Mouse (Mus musculus): ENCODE data around the gene Pfkm. TPM values are rescaled to one million over a fixed set of nuclear protein-coding genes. Genes with fewer than 3 reads are reported as not detected.

The Pfkm gene
- 2.6 to 3.4 TPM (median 3.3 TPM) in 3 replicates for total RNA-seq (2017)

DNA sequence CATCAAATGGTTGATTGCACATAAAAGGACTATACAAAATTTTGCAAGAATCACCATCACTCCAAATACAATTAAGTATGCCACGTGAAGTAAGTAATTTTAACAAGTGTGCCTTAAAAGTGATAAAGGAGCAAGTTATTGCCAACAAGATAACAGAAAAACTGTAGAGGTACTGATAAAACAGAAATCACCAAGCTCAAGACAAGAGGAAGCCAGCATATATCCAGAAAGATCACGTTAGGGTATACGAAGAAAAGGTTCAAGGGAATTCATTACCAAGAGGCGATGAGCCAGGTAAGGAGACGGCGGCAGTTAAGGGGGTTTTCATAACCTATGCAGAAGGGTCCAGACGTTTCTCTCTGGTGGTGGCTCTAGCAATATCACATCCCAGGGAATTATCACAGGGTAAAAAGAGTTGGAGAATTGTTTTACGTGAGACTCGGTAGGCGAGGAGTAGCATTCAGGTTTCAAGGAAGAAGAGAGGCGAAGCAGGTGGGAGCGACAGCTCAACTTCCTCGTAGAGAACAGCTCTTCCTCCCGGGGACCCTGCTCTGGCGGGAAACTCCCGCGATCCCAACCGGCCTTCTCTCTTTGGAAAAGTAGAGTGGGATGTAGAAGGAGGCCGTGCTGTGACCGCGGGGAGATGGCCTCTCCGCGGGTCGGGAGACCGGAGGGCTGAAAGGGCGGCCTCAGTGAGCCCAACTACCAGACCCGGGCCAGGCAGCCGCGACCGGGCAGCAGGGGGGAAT, at the start of gene Pfkm:
Gene Pfkm, plus strand, starts transcription at position 218 of the 749 bp plus-strand sequence.
- peak; percentile 2; the same call in 1 of the 2 replicates for ATAC-seq (replicated peaks; ENCODE audit: insufficient number of reproducible peaks, low FRiP score, low TSS enrichment, poor library complexity, severe bottlenecking)

DNA sequence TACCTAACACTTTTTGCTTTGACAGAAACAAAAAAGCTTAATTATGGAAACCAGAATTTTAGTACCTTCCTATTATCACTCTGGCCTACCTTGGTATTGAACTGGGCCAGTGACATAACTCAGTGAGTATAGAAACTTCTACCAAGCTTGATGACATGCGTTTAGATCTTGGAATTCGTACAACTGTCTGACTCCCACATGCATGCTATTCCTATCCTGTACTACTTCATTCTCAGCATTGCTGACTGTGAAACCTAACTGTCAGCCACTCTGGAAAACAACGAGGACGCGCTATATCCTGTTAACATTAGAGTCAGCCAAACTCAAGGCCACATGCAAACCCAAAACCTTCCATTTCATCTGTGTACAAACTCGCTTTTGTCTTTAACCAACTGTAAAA, 48.4 kb upstream of the Pfkm start:
- ATAC-seq (replicated peaks; ENCODE audit: insufficient number of reproducible peaks, low FRiP score, low TSS enrichment, poor library complexity, severe bottlenecking), result no peak

DNA sequence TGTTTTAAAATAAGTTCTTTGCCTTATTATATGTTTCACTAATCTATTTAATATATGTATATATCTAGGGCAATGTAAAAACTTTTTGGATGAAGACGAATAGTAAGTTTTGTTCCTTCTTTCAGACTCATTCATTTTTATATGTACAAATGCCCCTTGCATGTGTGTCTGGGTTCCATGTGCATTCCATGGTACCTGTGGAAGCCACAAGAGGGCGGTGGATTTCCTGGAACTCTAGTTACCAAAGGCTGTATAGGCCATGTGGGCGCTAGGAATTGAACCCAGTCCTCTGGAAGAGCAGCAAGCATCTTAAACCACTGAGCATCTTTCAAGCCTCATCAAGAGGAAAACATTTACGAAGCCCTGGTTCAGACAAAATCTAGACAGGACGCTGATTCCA, 48.0 kb upstream of the Pfkm start:
- no peak for ATAC-seq (replicated peaks; ENCODE audit: insufficient number of reproducible peaks, low FRiP score, low TSS enrichment, poor library complexity, severe bottlenecking)

DNA sequence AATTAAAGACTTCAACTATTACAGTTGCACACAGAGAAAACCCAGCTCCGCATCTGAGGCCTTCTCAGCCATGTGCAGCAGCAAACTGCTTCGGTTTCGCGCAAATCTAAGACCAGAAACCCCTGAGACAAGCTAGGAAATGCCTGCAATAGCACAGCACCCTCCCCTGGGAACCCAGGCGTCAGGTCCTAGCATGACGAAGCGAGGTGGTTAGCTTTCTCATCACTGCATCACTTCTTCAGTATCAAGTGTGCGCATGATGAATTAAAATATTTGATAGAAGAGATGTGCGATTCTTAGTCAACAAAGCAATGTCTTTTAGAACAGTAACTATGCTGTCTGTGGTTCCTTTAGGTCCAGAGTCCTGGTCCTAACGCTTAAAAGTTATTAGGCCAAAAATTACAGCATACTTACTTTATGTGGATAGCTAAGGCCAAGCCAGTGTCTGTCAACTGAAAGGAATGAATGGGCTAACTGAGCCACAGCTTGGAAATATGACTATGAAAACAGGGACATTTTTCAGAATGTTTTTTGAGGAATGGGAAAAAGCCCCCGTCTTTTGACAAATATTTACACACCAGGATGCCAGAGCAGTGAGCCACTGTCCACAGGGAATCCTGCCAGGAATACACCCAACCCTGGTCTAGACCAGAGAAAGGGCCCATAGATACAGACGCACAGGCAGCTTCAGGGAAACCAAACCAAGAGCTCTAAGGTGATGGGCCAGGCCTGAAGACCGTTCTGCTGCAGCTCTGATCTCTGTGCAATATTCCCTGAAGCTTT, 43.3 kb upstream of the Pfkm start:
- no peak for ATAC-seq (replicated peaks; ENCODE audit: insufficient number of reproducible peaks, low FRiP score, low TSS enrichment, poor library complexity, severe bottlenecking)

DNA sequence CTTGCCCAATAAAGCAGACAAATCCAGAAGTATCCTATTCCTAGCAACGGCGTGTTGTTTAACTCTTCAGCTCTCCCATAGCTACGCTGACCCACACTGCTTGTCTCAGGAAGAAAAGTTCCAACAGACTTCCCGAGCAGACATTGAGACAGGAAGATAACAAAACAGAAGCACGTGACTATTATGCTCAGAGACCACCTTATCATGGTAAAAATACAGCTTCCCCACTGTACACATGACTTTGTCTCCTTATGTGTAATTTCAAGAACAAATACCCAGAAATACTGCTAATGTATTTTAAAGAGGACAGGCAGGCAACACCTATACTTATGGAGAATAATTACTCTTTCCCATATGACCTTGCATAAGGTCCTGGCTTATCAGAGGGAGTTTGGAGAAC, 40.7 kb upstream of the Pfkm start:
- ATAC-seq (replicated peaks; ENCODE audit: insufficient number of reproducible peaks, low FRiP score, low TSS enrichment, poor library complexity, severe bottlenecking), result no peak

DNA sequence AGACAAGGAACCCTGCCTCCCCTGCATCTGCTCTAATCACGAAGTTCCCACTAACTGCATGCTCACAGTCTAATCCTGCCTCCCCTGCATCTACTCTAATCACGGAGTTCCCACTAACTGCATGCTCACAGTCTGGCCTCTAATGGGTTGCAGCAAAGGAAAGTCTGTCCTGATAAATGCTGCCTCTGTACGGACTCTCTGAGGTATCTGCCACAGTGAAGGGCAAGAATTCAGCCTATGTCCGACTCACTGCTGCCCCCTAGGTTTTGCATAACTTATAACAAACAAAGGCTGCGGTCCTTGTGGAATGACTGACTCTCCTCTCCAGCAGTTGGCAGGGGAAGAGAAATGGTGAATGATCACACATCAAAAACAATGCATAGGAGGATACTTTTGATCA, 37.1 kb upstream of the Pfkm start:
- no peak for ATAC-seq (replicated peaks; ENCODE audit: insufficient number of reproducible peaks, low FRiP score, low TSS enrichment, poor library complexity, severe bottlenecking)

DNA sequence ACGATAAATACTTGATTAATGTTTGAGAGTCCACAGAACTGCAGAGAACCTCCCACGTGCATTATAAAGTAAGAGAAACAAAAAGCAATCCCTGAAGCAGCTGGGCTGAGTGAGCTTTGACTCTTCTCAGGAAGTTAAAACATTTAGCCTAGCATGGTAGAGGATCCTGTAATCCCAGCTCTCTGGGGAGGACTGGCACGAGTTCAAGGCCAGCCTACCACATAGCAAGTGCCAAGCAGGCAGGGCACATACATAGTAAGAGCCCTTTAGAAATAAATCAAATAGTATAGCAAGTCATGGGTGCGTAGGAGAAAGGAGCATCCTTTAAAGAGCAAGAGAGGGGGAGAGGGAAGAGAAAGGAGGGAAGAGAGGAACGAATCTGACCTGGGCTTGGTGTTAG, 26.5 kb upstream of the Pfkm start:
- no peak for ATAC-seq (replicated peaks; ENCODE audit: insufficient number of reproducible peaks, low FRiP score, low TSS enrichment, poor library complexity, severe bottlenecking)

DNA sequence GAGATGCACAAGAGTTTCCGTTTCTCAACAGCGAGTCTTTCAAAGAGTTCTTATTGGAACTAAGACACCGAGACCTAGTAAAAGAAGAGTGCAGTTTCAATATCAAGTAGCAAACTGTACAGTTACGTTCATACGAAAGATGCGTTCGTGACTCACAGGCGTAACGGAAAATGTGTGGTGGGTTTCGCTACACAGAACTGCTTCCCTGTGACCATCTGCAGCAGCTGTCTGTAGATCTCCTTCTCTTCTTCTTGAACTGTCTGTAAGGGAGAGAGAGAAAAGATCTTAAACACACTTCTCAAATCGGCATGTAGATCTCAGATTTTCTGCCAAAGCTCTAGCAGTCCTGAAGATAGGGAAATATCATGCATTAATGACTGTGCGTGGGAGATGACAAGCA, 25.8 kb upstream of the Pfkm start:
- no peak for ATAC-seq (replicated peaks; ENCODE audit: insufficient number of reproducible peaks, low FRiP score, low TSS enrichment, poor library complexity, severe bottlenecking)

DNA sequence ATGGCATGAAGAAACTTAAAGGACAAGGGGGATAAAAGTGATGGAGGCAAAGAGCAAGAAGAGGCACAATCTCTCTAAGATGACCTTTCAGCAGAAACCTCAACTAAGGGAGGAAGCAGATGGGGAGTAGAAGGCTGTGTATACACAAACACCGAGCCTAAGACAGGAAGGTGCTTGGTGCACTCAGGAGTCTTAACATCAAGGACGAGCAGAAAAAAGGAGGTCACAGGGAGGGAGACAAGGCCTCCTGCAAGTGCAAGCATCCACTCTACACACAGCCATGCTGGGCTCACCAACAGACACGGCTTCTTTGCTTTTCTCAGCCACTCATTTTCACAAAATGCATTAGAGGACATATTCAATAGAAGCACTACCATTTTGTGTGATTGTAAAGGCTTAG, 24.9 kb upstream of the Pfkm start:
- ATAC-seq (replicated peaks; ENCODE audit: insufficient number of reproducible peaks, low FRiP score, low TSS enrichment, poor library complexity, severe bottlenecking), result no peak

DNA sequence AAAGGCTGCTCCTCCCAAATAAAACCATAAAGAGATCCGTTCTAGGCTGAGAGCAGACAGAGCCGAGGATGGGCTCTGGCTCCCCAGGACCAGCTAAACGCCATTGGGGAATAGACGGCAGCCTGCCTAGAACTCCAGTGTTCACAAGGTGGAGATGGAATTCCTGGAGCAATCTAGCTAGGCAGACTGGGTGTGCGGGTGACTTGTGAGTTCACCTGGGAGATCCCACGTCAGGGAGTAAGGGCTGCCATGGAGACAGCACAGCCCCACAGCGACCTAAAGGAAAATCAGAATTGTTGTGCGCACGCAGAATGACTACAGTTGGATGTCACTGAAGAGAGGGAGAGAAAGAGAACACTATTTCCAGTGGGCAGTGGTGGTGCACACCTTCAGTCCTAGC, 23.9 kb upstream of the Pfkm start:
- ATAC-seq (replicated peaks; ENCODE audit: insufficient number of reproducible peaks, low FRiP score, low TSS enrichment, poor library complexity, severe bottlenecking), result no peak

DNA sequence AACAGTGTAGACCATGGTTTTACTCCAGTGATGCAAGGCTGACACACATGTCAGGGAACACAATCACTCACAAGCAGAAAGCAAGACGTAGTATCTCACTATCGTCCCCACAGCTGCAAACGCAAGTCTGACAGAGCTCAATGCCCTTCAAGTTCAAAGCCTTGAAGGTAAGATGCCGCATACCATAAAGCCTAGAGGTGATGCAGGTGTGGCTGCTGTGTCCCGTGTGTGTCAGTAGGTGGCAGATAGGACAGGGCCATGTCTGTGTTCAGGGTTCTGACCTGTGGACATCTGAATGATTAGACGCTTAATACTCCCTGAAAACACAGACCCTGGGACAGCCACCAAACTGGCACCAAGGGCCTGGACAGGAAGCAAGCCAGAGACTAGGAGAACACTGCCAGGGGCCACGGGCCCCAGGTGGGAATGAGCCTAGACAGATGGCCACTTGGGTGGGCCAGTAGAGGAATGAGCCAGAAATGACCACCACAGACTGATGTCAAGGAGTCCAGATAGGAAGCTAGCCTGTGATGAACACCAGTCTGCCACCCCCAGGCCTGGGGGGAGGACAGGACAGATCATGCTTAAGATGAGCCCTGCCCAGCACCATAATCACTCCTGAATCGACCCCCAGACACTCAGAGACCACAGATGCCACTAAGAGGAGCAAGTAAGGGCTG, 22.7 kb upstream of the Pfkm start:
- ATAC-seq (replicated peaks; ENCODE audit: insufficient number of reproducible peaks, low FRiP score, low TSS enrichment, poor library complexity, severe bottlenecking), result no peak

DNA sequence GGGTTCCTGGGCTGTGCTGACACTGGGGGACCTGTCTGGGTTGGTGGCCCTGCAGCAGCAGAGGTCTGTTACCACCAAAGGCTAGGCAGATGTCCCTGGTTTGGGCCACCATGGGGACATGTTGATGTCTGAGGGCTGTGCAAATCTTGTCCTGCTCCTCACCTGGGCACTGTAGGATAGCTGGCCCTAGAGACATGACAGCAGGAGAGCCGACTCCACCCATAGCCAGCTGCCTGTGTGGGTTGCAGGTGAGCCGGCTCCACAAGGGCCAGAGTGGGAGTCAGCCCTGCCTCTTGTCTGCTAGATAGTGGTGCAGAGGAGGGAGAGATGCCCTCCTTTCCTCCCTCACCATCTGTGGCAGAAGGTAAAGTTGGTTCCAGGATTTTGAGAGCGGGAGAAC, 22.0 kb upstream of the Pfkm start:
- ATAC-seq (replicated peaks; ENCODE audit: insufficient number of reproducible peaks, low FRiP score, low TSS enrichment, poor library complexity, severe bottlenecking), result no peak

DNA sequence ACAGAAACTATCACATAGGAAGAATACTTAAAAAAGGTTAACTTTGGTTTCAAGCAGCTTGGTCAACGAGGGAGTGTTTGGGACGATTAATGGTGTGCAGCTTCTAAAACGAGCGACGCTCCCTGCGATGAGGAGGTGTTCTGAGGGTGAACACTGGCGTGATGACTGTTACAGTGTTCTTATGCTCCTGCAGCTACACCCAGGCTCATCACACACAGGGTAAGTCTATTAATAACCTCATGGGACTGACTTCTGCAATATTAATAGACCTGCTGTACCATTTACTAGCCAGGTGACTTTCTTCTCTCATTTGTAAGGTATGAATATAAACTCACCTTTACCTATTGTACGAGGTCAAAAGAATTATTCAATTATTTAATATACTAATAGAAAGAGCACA, 17.9 kb upstream of the Pfkm start:
- no peak for ATAC-seq (replicated peaks; ENCODE audit: insufficient number of reproducible peaks, low FRiP score, low TSS enrichment, poor library complexity, severe bottlenecking)

DNA sequence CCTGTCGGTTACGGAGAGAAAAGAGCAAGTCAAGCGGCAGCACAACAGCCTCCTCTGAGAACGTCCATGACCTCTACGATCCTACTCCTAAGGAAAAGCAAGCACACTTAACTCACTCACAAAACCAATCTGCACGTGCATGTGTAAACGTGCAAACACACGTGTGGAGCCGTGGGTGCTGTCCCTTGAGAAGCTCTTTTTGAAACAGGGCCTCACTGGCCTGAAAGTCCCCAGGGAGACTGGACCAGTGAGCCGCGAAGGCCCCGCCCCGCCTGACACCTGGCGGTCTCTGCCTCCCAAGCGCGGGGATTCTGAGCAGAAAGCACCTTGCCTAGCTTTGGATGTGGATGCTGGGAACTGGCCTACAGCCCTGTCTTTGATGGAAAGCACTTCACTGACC, 17.4 kb upstream of the Pfkm start:
- ATAC-seq (replicated peaks; ENCODE audit: insufficient number of reproducible peaks, low FRiP score, low TSS enrichment, poor library complexity, severe bottlenecking), result no peak

DNA sequence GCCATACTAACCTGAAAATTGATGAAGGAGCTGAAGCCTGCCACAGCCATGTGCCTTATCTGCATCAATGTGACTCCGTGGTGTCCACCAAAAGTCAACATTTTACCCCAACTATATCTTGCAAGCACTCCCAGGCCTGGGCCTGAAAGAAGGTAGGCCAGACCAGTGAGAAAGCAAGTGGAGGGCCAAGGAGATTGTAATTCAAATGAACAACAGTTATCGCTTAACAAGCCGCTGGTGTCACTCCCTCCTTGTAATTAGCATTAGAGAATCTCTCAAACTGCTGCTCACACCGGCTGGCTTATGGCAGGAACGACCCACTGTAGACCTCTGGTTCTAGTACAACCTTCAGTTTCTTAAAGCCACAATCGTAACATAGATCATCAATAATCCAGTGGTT, 15.5 kb upstream of the Pfkm start:
- ATAC-seq (replicated peaks; ENCODE audit: insufficient number of reproducible peaks, low FRiP score, low TSS enrichment, poor library complexity, severe bottlenecking), result no peak

DNA sequence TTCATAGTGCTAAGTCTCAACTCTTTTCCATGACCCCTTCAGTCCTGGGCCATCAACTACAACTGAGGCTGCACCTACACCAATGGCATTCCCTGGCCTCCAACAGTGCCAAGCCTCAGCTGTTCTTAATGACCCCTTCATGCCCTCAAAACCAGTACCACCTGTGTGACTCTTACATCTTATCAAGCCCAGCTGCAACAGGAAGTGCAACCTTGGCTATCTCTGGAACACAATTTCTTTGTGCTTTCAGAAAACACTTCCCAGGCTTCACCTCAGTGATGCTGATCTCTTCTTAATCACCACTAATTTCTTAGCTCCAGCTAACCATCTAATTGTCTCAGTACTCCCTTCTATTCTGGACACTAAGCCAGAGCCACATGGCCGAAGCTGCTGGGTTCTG, 3.5 kb upstream of the Pfkm start:
- no peak for ATAC-seq (replicated peaks; ENCODE audit: insufficient number of reproducible peaks, low FRiP score, low TSS enrichment, poor library complexity, severe bottlenecking)

DNA sequence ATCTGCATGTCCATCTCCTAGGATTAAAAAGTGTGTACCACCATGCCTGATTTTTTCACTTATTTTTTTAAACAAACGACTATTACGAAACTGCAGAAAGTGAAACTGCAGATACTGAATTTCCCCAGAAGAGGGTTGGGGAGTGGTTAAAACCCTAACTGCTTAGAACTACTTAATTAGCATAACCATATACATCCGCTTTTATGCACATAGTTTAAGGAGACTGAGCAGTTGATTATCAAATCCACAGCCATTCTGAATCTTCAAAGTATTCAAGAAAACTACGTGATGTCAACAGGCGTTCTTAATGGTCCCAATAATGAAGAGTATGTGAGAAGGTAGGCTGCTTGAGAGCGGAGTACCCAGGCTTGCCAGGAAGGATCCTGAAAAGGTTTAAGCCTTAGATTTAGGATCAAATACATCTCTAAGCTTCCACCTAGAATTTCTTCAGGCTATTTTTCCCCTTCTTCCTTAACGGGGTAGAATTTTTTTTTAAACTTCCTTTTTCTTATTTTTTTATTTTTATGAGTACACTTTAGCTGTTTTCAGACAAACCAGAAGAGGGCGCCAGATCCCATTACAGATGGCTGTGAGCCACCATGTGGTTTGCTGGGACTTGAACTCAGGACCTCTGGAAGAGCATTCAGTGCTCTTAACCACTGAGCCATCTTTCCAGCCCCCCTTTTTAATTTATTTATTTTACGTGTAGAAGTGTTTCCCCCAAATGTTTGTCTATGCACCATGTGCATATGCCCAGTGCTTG, 2.8 kb upstream of the Pfkm start:
- ATAC-seq (replicated peaks; ENCODE audit: insufficient number of reproducible peaks, low FRiP score, low TSS enrichment, poor library complexity, severe bottlenecking), result peak; percentile 60

DNA sequence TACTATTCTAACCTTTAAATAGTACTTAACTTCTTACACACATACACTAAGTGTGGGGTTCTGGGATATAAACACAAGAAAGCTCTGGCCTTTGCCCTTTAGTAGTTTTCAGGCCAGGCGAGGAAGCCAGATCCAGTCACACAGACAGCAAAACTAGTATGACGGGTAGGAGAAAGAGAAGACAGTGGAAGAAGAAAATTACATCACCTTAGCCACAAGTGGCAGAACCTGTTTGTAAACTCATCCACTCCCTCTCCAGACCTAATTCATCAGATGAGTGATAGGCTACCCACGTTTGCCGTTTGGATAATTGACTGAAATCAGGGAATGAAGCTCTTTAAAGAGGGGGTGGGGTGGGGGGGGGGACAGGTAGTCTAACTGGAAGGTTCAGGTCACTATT, 548 bp upstream of the Pfkm start:
- ATAC-seq (replicated peaks; ENCODE audit: insufficient number of reproducible peaks, low FRiP score, low TSS enrichment, poor library complexity, severe bottlenecking), result no peak

All from monocyte, adult 5-6 weeks (primary cell).